Mouse (Mus musculus) cortical plate, adult 2 months (tissue): ENCODE results near the gene Arhgef15. TPM values are rescaled to one million over a fixed set of nuclear protein-coding genes. Genes with fewer than 3 reads are reported as not detected.
A peak's percentile ranks its signal among the peaks of the same experiment; 100 is the strongest.
"Not testable (repeated sequence)": the region's sequence is repeated elsewhere in the genome, so short reads cannot be mapped to it uniquely, and the experiment has no call there.

Experiments
- H3K27ac ChIP-seq: fragments of 200-500 bp; 2 replicates; pipeline ENCODE4 v1.5.1; 2012; ENCODE audit warnings: low read length, control low read depth, inconsistent platforms; ENCODE audit not compliant: insufficient read depth
- H3K4me1 ChIP-seq: fragments of 200-500 bp; 2 replicates; pipeline ENCODE4 v1.6.1; 2011; ENCODE audit warnings: low read length; ENCODE audit not compliant: control insufficient read depth, insufficient read depth
- H3K4me3 ChIP-seq: fragments of 200-500 bp; 2 replicates; pipeline ENCODE4 v1.5.1; 2011; ENCODE audit warnings: mild to moderate bottlenecking, low read length, control low read depth; ENCODE audit not compliant: insufficient read depth
- CTCF ChIP-seq: fragments of 200-500 bp; IDR thresholded peaks from 2 replicates; pipeline ENCODE4 v1.5.1; 2011; ENCODE audit warnings: mild to moderate bottlenecking, control low read depth, low read length; ENCODE audit not compliant: insufficient read depth; ENCODE audit errors: extremely low read depth
- POLR2A ChIP-seq: fragments of 200-500 bp; IDR thresholded peaks from 2 replicates; pipeline ENCODE4 v1.6.1; 2011; ENCODE audit warnings: mild to moderate bottlenecking, low read length, control low read depth; ENCODE audit not compliant: insufficient read depth; ENCODE audit errors: extremely low read depth
- polyA plus RNA-seq: library from polyadenylated mRNA; depleted of rRNA; stranded (reverse); fragments of >200 nt; gene quantifications from 2 replicates; pipeline ENCODE4 v1.2.3, GENCODE M21; 2012

The Arhgef15 gene
- polyA plus RNA-seq, 1 experiment = 27.5 TPM

DNA sequence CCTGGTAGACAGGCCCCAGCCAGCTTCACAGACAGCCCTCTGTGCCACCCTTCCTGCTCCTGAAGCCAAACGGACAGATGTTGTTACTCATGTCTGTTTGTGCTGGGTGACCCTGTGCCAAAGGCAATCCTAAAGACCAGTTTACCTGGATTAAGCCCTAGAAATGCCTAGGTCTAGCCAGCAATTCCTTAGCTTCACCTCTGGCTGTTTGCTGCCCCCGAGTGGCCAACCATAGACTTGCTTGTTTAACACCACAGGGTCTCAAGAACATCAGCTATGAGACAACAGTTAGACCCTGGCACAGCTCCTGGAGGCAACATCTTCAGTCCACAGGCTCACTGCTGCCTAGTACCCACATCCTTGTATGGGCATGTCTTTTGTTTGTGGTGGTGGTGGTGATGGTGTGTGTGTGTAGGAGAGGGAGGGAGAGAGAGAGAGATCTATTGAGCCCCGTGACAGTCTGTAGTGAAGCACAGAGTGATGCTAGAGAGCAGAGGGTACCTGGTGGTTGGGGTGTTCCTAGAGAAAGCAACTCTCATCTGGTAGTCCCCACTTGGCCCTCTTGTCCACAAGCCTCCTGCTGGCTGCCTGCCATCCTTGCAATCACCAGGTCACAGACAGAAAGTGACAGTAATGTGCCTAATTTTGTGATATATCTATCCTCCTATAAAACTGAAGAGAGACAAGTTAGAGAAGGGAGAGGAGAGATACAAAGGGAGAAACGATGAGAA is 25.5 kb upstream of the Arhgef15 start:
- Histone ChIP-seq H3K4me3 (no peak overlapping the region), H3K27ac (no peak overlapping the region)
- TF ChIP-seq CTCF = peak; percentile 89
- no peak for TF ChIP-seq POLR2A

DNA sequence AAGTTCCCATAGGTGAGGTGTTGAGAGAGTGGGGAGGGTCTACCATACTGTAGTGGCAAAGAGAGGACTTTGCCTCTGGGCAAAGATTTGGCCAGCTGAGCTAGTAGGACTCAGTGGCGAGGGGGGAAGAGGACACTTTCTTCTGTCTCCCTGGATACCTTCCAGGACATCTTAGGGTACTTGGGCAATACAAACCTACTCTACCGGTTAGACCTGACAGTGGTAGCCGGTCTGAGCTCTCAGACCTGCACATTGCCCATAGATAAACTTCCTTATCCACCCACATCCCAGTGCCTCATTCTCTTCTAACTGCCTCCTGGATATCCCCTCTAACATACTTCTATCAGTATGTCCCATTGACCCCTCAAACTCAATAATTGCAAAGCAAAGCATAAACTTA is 23.6 kb upstream of the Arhgef15 start:
- TF ChIP-seq CTCF = no peak
- TF ChIP-seq POLR2A = no peak
- no peak overlapping the region for H3K4me3 ChIP-seq
- H3K27ac ChIP-seq = no peak overlapping the region
- no peaks in the 10 kb centered on the region for H3K4me1 ChIP-seq

More for the DNA sequence above, 25.5 kb upstream of the Arhgef15 start:
- H3K4me1 ChIP-seq = no peaks in the 10 kb centered on the region

DNA sequence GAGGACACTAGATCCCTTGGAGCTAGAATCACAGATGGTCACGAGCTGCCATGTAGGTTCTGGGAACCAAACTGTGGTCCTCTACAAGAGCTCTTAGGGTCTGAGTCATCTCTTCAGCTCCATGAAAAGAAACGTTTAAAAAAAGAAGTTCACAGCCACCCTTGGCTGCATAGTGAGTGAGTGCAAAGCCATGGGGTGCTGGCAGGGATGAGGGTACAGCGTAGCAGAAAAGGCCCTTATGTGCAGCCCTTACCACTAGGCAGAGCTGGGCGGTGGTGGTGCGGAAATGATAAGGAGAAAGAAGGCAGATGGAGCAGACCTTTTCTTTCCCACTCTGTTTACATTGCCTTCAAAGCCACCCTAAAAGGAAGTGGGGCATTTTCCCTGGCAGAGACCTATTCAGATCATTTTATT is 22.0 kb upstream of the Arhgef15 start:
- no peaks in the 10 kb centered on the region for H3K4me1 ChIP-seq
- no peak for TF ChIP-seq POLR2A
- TF ChIP-seq CTCF = no peak
- no peak overlapping the region for H3K4me3 ChIP-seq
- H3K27ac ChIP-seq = no peak overlapping the region

DNA sequence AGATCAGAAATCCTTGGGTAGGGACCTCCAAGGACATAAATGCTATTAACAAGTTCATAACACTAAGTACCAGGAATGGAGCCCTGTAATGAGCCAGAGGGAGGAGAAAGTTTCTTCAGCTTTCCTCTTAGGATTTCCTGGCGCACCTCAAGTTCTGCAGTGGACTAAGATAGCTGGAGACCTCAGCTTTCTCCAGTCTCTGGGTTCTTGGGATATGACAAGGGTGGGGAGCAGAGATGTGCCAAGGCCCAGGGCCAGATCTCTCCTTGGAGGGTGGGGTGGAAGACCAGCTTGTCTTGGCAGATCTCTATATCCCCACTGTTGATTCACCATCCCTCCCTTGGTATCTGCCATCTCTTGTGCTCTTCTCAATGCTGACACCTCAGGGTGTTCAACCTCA is 18.3 kb upstream of the Arhgef15 start:
- H3K4me3 ChIP-seq = no peak overlapping the region
- TF ChIP-seq POLR2A (no peak), CTCF (no peak)

DNA sequence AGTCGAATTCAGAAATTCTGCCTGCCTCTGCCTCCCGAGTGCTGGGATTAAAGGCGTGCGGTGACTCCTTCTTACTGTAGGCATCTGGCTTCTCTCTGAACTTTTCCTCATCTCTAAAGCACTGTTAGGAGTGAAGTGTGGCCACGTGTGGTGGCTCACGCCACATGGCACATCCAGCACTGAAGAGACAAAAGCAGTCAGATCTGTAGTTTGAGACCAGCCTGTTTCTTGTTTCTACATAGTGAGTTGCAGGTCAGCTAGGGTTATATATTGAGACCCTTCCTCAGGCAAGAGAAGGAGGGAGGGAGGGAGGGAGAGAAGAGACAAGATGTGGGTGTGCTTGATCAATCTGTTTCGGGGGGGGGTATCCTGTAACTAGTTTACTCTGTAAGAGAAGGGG is 17.8 kb upstream of the Arhgef15 start, which contains the start of gene Rangrf:
Gene Rangrf (minus strand): TSS at position 101 of the 400 bp plus-strand sequence.
- Histone ChIP-seq H3K4me3 (peak within 1 kb of the TSS; percentile 39), H3K27ac (no peak within 1 kb of the TSS), H3K4me1 (no peaks in the 10 kb centered on the region)
- TF ChIP-seq CTCF (no peak), POLR2A (no peak)

More for the DNA sequence above, 18.3 kb upstream of the Arhgef15 start:
- no peaks in the 10 kb centered on the region for H3K4me1 ChIP-seq
- H3K27ac ChIP-seq = no peak overlapping the region

DNA sequence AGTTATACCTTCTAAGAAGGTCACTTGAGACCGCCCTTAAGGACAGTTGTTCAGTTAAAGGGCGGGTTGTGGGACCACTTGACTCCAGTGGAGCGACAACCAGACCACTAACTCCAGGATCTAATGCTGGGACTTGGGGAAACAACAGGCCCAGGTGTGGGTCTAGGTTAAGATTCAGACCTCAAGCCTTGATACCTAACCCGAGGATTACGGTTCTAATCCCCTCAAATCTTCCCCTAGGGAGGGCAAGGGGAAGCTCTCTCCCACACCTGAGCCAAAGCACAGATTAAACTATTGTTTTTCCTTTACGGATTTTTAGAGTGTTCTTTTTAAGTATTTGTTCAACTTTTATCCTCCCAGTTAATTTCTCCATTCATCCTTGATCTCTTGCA is 16.8 kb upstream of the Arhgef15 start:
- Histone ChIP-seq H3K4me1 (no peaks in the 10 kb centered on the region), H3K27ac (no peak overlapping the region), H3K4me3 (peak overlapping the region; percentile 39)
- no peak for TF ChIP-seq CTCF
- no peak for TF ChIP-seq POLR2A

DNA sequence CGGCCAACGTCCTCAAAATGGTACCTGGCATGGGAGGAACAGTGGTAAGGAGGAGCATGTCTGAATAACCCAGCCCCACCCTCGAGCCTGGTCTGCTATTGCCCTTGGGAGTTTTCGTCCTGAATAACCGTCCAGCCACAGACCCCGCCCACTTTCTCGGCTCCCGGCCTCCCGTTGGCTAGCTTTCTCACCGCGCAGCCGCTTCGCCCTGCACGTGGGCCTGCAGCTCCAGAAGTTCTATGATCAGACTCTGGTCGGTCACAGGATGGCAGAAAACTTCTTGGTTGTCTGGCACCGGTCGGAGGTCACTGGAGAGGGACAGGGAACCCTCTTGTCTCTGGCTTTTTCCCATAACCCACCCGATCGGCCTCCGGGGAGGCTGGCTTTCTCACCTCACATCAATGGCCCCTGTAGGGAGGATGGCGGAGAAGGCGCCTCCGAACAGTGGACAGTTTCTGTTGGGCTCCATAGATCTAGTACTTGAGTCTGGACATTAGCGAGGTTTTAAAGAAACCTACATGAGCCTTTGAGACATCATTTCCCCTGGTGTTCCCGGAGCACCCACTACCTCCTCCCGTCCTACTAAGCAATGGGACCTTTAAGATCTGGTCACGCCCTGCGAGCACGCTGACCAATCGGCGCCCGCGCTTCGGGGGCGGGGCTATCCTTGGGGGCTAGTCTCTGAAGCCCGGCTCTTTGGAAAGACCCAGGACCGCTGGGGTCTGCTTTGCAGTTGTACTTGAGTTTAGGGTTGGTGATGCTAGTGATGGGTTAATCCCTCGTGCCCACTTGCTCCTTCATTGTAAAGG is 16.2 kb upstream of the Arhgef15 start:
- H3K4me3 ChIP-seq = peak overlapping the region; percentile 39
- not testable (repeated sequence) for H3K4me1 ChIP-seq, H3K27ac ChIP-seq

DNA sequence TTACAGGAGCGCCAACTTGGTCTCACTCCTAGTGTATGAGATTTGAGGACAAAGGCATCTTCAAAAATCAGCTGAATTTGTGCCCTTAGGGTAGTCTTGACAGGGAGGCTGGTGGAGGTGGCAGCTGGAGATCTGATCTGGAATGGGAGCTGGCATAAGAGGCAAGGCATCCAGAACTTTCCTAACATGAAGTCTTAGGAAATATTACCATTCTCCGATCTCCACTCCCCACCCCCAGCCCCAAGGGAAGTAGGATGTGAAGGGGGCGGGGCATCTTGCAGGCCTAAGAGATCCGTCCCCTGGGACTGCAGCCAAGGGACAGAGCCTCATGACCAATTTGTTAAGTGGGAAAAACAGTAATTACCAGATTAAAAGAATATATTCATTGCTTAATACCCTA is 13.0 kb upstream of the Arhgef15 start:
- peaks cover 5% of the 10 kb centered on the region for H3K4me1 ChIP-seq
- H3K4me3 ChIP-seq = no peak overlapping the region
- no peak overlapping the region for H3K27ac ChIP-seq
- no peak for TF ChIP-seq POLR2A
- TF ChIP-seq CTCF = no peak

DNA sequence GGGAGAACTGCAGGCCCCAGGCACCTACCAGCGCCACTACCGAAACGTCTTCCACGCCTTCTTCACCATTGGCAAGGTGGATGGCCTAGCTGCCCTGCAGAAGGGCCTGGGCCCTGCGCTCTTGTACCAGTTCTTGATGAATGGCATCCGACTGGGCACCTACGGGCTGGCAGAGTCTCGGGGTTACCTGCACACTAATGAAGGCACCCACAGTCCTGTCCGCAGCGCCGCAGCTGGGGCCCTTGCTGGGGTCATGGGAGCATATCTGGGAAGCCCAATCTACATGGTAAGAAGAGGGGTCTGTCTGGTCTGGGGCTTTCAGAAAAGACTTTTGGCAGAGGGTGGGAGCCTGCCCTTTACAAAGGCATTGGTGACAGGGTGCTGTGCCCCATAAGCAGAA is 11.5 kb upstream of the Arhgef15 start:
- peaks cover 5% of the 10 kb centered on the region for H3K4me1 ChIP-seq
- H3K27ac ChIP-seq = no peak overlapping the region
- TF ChIP-seq CTCF (no peak), POLR2A (no peak)
- peak overlapping the region; percentile 89; the same call in 1 of the 2 replicates for H3K4me3 ChIP-seq
